Mouse (Mus musculus): ENCODE measurements around the gene Stk24. TPM values are rescaled to one million over a fixed set of nuclear protein-coding genes. Genes with fewer than 3 reads are reported as not detected.
"Not testable (repeated sequence)": the region's sequence is repeated elsewhere in the genome, so short reads cannot be mapped to it uniquely, and the experiment has no call there.

Gene Stk24
- 33.7 and 36.6 TPM in 2 replicates for polyA plus RNA-seq (2016; fragmentation: Nextera tagmentation; extraction: Ambion mirVana)

GRCm38 (mm10) chr14:121379827-121380145, at the start of gene Stk24:
Gene Stk24, minus strand, starts transcription at chr14:121380011.
- H3K9me3 ChIP-seq: no peaks in the 10 kb centered on the region
- peak within 1 kb of the TSS; percentile 92 for H3K9ac ChIP-seq
- H3K27ac ChIP-seq: peak within 1 kb of the TSS; percentile 82
- no peak; the same call in 1 of the 2 replicates for ATAC-seq (ENCODE audit: low FRiP score, low read depth)
- H3K4me1 ChIP-seq: peaks cover 19% of the 10 kb centered on the region; the same call in 1 of the 2 replicates
- no peaks in the 10 kb centered on the region for H3K27me3 ChIP-seq (replicated peaks)
- no peaks in the 10 kb centered on the region for H3K36me3 ChIP-seq
- peak within 1 kb of the TSS; percentile 93 for H3K4me2 ChIP-seq (replicated peaks)
- WGBS: 4% methylated on average over 11 of the region's 11 CpGs
- peak within 1 kb of the TSS; percentile 82 for H3K4me3 ChIP-seq

DNA sequence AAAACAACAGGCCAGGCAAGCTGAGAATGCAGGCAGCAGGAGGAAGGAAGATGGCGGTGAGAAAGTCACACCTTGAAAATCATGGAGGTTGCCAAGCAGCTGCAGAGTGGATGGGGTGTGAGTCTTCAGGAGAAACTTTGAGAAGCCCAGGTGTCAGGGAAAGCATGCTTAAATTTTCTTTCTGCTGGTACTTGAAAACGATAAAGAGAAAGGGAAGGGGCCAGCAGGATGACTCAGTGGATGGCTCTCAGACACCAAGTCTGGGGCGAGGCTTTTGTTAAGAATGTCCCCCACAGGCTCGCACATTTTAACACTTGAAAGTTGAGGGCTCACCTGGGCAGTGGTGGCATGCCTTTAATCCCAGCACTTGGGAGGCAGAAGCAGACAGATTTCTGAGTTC, 48.3 kb upstream of the Stk24 start:
- H3K9ac ChIP-seq: no peak overlapping the region
- WGBS: 89% methylated on average over 4 of the region's 4 CpGs
- no peaks in the 10 kb centered on the region for H3K4me1 ChIP-seq
- H3K27ac ChIP-seq: no peak overlapping the region
- no peaks in the 10 kb centered on the region for H3K9me3 ChIP-seq
- H3K4me2 ChIP-seq (replicated peaks): no peak overlapping the region
- ATAC-seq (ENCODE audit: low FRiP score, low read depth): no peak
- no peak overlapping the region for H3K4me3 ChIP-seq
- H3K36me3 ChIP-seq: no peaks in the 10 kb centered on the region
- no peaks in the 10 kb centered on the region for H3K27me3 ChIP-seq (replicated peaks)

- H3K4me3 ChIP-seq: no peak overlapping the region
- no peaks in the 10 kb centered on the region for H3K9me3 ChIP-seq
- H3K36me3 ChIP-seq: no peaks in the 10 kb centered on the region
- H3K9ac ChIP-seq: no peak overlapping the region
- ATAC-seq (ENCODE audit: low FRiP score, low read depth): no peak
- H3K4me2 ChIP-seq (replicated peaks): no peak overlapping the region
- H3K27ac ChIP-seq: no peak overlapping the region
- no peaks in the 10 kb centered on the region for H3K27me3 ChIP-seq (replicated peaks)
- no peaks in the 10 kb centered on the region for H3K4me1 ChIP-seq
Observed at GRCm38 (mm10) chr14:121426743-121427142, 46.9 kb upstream of the Stk24 start.

- WGBS: 79% methylated on average over 7 of the region's 7 CpGs
- H3K9ac ChIP-seq: no peak overlapping the region
- H3K27me3 ChIP-seq (replicated peaks): no peaks in the 10 kb centered on the region
- H3K4me3 ChIP-seq: no peak overlapping the region
- no peak overlapping the region for H3K4me2 ChIP-seq (replicated peaks)
- H3K9me3 ChIP-seq: no peaks in the 10 kb centered on the region
- no peaks in the 10 kb centered on the region for H3K36me3 ChIP-seq
- no peaks in the 10 kb centered on the region for H3K4me1 ChIP-seq
- no peak for ATAC-seq (ENCODE audit: low FRiP score, low read depth)
- H3K27ac ChIP-seq: no peak overlapping the region
Observed at GRCm38 (mm10) chr14:121425004-121425793, 45.4 kb upstream of the Stk24 start.

GRCm38 (mm10) chr14:121423341-121423751, 43.5 kb upstream of the Stk24 start:
- 83% methylated on average over 7 of the region's 7 CpGs for WGBS
- Histone ChIP-seq H3K4me3 (no peak overlapping the region), H3K4me2 (replicated peaks) (no peak overlapping the region), H3K9ac (no peak overlapping the region), H3K9me3 (no peaks in the 10 kb centered on the region), H3K36me3 (no peaks in the 10 kb centered on the region), H3K27ac (no peak overlapping the region), H3K4me1 (no peaks in the 10 kb centered on the region), H3K27me3 (replicated peaks) (no peaks in the 10 kb centered on the region)
- ATAC-seq (ENCODE audit: low FRiP score, low read depth): no peak

- no peak overlapping the region for H3K9ac ChIP-seq
- ATAC-seq (ENCODE audit: low FRiP score, low read depth): no peak
- H3K9me3 ChIP-seq: no peaks in the 10 kb centered on the region
- H3K27ac ChIP-seq: no peak overlapping the region
- no peaks in the 10 kb centered on the region for H3K27me3 ChIP-seq (replicated peaks)
- 76% methylated on average over 4 of the region's 4 CpGs for WGBS
- H3K4me3 ChIP-seq: no peak overlapping the region
- no peaks in the 10 kb centered on the region for H3K36me3 ChIP-seq
- no peak overlapping the region for H3K4me2 ChIP-seq (replicated peaks)
- no peaks in the 10 kb centered on the region for H3K4me1 ChIP-seq
Observed at GRCm38 (mm10) chr14:121422664-121423340, 43.0 kb upstream of the Stk24 start.

DNA sequence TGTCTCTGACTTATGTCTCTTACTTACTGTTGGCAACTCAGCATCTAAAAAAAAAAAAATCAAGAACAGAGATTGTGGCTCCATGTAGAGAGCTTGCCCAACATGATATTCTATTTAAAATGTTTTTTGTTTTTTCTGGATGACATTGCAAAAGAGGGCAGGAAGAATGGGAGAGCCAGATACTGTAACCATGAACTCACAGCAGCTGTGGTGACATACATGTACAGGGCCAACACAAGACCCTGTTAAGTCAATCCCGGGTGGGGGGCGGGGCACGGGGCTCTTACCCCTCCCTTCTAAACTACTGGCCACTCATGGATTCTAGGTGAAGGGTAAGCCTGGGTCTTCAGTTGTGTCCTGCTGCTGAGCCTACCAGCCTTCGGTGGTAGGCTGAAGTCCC, 42.2 kb upstream of the Stk24 start:
- no peak for ATAC-seq (ENCODE audit: low FRiP score, low read depth)
- no peak overlapping the region for H3K9ac ChIP-seq
- H3K4me3 ChIP-seq: no peak overlapping the region
- H3K27me3 ChIP-seq (replicated peaks): no peaks in the 10 kb centered on the region
- no peak overlapping the region for H3K27ac ChIP-seq
- WGBS: 92% methylated on average over 4 of the region's 4 CpGs
- H3K4me2 ChIP-seq (replicated peaks): no peak overlapping the region
- H3K36me3 ChIP-seq: no peaks in the 10 kb centered on the region
- no peaks in the 10 kb centered on the region for H3K9me3 ChIP-seq
- no peaks in the 10 kb centered on the region for H3K4me1 ChIP-seq

- H3K27me3 ChIP-seq (replicated peaks): no peaks in the 10 kb centered on the region
- H3K9ac ChIP-seq: no peak overlapping the region
- H3K9me3 ChIP-seq: no peaks in the 10 kb centered on the region
- no peak for ATAC-seq (ENCODE audit: low FRiP score, low read depth)
- no peak overlapping the region for H3K4me2 ChIP-seq (replicated peaks)
- H3K4me1 ChIP-seq: no peaks in the 10 kb centered on the region
- WGBS: 85% methylated on average over 5 of the region's 5 CpGs
- H3K4me3 ChIP-seq: no peak overlapping the region
- no peak overlapping the region for H3K27ac ChIP-seq
- no peaks in the 10 kb centered on the region for H3K36me3 ChIP-seq
Observed at GRCm38 (mm10) chr14:121417594-121417993, 37.8 kb upstream of the Stk24 start.

DNA sequence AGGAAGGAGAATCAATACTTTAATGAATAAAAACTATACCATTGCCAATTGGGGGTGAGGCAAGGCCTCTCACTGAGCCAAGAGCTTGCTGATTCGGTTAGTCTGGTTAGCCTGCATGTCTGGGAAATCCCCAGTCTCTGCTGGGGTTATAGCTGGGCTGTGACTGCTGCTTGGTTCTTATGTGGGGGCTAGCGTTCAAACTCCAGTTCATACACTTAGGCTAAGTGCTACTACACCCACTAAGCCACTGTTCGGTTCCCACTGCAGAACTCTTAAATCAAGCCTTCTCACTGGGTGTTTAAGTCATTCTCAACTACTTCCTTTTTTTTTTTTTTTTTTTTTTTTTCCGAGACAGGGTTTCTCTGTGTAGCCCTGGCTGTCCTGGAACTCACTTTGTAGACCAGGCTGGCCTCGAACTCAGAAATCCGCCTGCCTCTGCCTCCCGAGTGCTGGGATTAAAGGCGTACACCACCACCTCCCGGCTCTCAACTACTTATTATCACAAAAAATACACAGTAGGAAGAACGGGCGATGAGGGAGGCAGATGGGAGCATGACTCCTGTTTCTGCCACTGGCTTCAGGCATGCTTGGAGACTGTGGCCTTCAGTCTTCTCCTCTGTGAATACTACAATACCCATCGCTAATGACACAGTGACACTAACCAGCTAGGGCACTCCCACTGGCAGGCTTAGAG, 37.0 kb upstream of the Stk24 start:
- no peak overlapping the region for H3K9ac ChIP-seq
- no peak overlapping the region for H3K4me3 ChIP-seq
- H3K4me1 ChIP-seq: no peaks in the 10 kb centered on the region
- no peaks in the 10 kb centered on the region for H3K27me3 ChIP-seq (replicated peaks)
- no peak overlapping the region for H3K4me2 ChIP-seq (replicated peaks)
- H3K9me3 ChIP-seq: no peaks in the 10 kb centered on the region
- no peak for ATAC-seq (ENCODE audit: low FRiP score, low read depth)
- H3K36me3 ChIP-seq: no peaks in the 10 kb centered on the region
- 91% methylated on average over 11 of the region's 12 CpGs for WGBS
- no peak overlapping the region for H3K27ac ChIP-seq

- Histone ChIP-seq H3K4me1 (no peaks in the 10 kb centered on the region), H3K9ac (no peak overlapping the region), H3K27me3 (replicated peaks) (no peaks in the 10 kb centered on the region), H3K4me2 (replicated peaks) (no peak overlapping the region), H3K27ac (no peak overlapping the region), H3K36me3 (no peaks in the 10 kb centered on the region), H3K4me3 (no peak overlapping the region), H3K9me3 (no peaks in the 10 kb centered on the region)
- WGBS: 85% methylated on average over 6 of the region's 6 CpGs
- ATAC-seq (ENCODE audit: low FRiP score, low read depth): no peak
Observed at GRCm38 (mm10) chr14:121414635-121415241, 34.9 kb upstream of the Stk24 start.

- H3K9ac ChIP-seq; H3K27me3 ChIP-seq (replicated peaks); H3K36me3 ChIP-seq; H3K4me2 ChIP-seq (replicated peaks); H3K27ac ChIP-seq; ATAC-seq (ENCODE audit: low FRiP score, low read depth); H3K9me3 ChIP-seq; H3K4me1 ChIP-seq; H3K4me3 ChIP-seq: not testable (repeated sequence)
- 95% methylated on average over 1 of the region's 1 CpGs for WGBS
Observed at GRCm38 (mm10) chr14:121413726-121414125, 33.9 kb upstream of the Stk24 start.

GRCm38 (mm10) chr14:121408944-121409343, 29.1 kb upstream of the Stk24 start:
- WGBS: 85% methylated on average over 3 of the region's 3 CpGs
- no peak overlapping the region for H3K9ac ChIP-seq
- H3K4me3 ChIP-seq: no peak overlapping the region
- H3K36me3 ChIP-seq: no peaks in the 10 kb centered on the region
- H3K4me2 ChIP-seq (replicated peaks): no peak overlapping the region
- no peaks in the 10 kb centered on the region for H3K4me1 ChIP-seq
- H3K27me3 ChIP-seq (replicated peaks): no peaks in the 10 kb centered on the region
- no peaks in the 10 kb centered on the region for H3K9me3 ChIP-seq
- H3K27ac ChIP-seq: no peak overlapping the region
- no peak for ATAC-seq (ENCODE audit: low FRiP score, low read depth)

All from neural tube, embryonic 12.5 days (tissue).